Comparison of ENCODE assay signal across 8 mouse cellular contexts in genomic region chr6:40436047-40436483, GRCm38 (mm10). TPM values are rescaled to one million over a fixed set of nuclear protein-coding genes. Genes with fewer than 3 reads are reported as not detected.
DNase-seq lines count a peak whose midpoint lies in the region; ATAC-seq lines count a peak whose summit lies in the region.

Gene E330009J07Rik (minus strand): TSS chr6:40436135.

- H3K4me1 ChIP-seq in hindbrain, embryonic 10.5 days (replicated peaks): peaks cover 21% of the 10 kb centered on the region

- peaks cover 37% of the 10 kb centered on the region for H3K27me3 ChIP-seq in hindbrain, embryonic 10.5 days (ENCODE audit: insufficient read depth, poor library complexity, severe bottlenecking)

- peak within 1 kb of the TSS; percentile 88 for H3K4me3 ChIP-seq in hindbrain, embryonic 10.5 days

- peak; percentile 34 for DNase-seq in ES-CJ7 (ENCODE audit: low read depth, low spot score)
- peak; percentile 95 for DNase-seq in cerebellum, adult 11-12 months
- DNase-seq in hindbrain, embryonic 10.5 days (ENCODE audit: low spot score): peak; percentile 78
- DNase-seq in layer of hippocampus, postnatal 25 days (ENCODE audit: extremely low spot score in 1 of 2, low spot score in 1 of 2): peak; percentile 72 to 83
- peak; percentile 87 for DNase-seq in lung, postnatal 14 days
- peak; percentile 82 for DNase-seq in retina, embryonic 14.5 days (ENCODE audit: low spot score)
- peak; percentile 86 for DNase-seq in thymus, postnatal 36 days

- no peaks in the 10 kb centered on the region for H3K36me3 ChIP-seq in hindbrain, embryonic 10.5 days

- under 1% methylated on average over 38 of the region's 38 CpGs for WGBS in hindbrain, embryonic 10.5 days

- no peaks in the 10 kb centered on the region for H3K9me3 ChIP-seq in hindbrain, embryonic 10.5 days

- peak; percentile 69 for ATAC-seq in frontal cortex, adult (ENCODE audit: low TSS enrichment)

- peak within 1 kb of the TSS; percentile 96 for H3K27ac ChIP-seq in hindbrain, embryonic 10.5 days

RNA-seq across cellular contexts. Expression of gene E330009J07Rik, which starts in this region (rescaled TPM):
- polyA plus RNA-seq in hindbrain, embryonic 10.5 days (2016; fragmentation: Nextera tagmentation; extraction: Ambion mirVana): 10.1 and 12.4 TPM in 2 replicates
- total RNA-seq in layer of hippocampus, postnatal 25 days (2021): 10 to 100 TPM; 41.4 to 46.0 TPM

Comparison
In these comparisons a context has a peak if more than half of its experiments do, and no peak if none do; other contexts are left out.
1. Peak in every context shown above with its lines: DNase-seq, ATAC-seq, H3K4me3 ChIP-seq and H3K27ac ChIP-seq.
2. DNase-seq: peak in every context shown above with its lines; median percentile 95 in cerebellum, adult 11-12 months; 87 in lung, postnatal 14 days; 86 in thymus, postnatal 36 days; 82 in retina, embryonic 14.5 days; 78 in hindbrain, embryonic 10.5 days; 78 in layer of hippocampus, postnatal 25 days; 34 in ES-CJ7.